Mouse (Mus musculus) v-Abl transformed pro-B cells (cell line): ENCODE measurements at regions not wholly inside any gene's neighbourhood (a gene's known extent, or its start where the extent isn't known, plus 50 kb on each side); places are given as distances from the start of the nearest gene placed in this dataset.

Experiments used
- in situ Hi-C, 2 experiments: fragments of 400-800 bp; cut with MboI; formaldehyde crosslinking; loops; one replicate each; pipeline ENCODE4 v1.15.1; 2025; ENCODE audit not compliant: unreplicated experiment in 2 of 2

GRCm38 (mm10) chr9:52251455-52251854, 83.1 kb upstream of the Zc3h12c start:
- in situ Hi-C loops, result no loop called here

- in situ Hi-C loops, result no loop called here
Measured at GRCm38 (mm10) chr9:52246712-52247111, 78.3 kb upstream of the Zc3h12c start.

GRCm38 (mm10) chr9:52244081-52244480, 75.7 kb upstream of the Zc3h12c start:
- in situ Hi-C loops, result no loop called here

- in situ Hi-C loops, result no loop called here
Measured at GRCm38 (mm10) chr9:52243032-52243431, 74.7 kb upstream of the Zc3h12c start.

- in situ Hi-C loops, result no loop called here
Measured at GRCm38 (mm10) chr9:52241577-52241976, 73.2 kb upstream of the Zc3h12c start.

- in situ Hi-C loops, result no loop called here
Measured at GRCm38 (mm10) chr9:52240585-52241320, 72.4 kb upstream of the Zc3h12c start.

GRCm38 (mm10) chr9:52234775-52235174, 66.4 kb upstream of the Zc3h12c start:
- in situ Hi-C loops, result no loop called here

- in situ Hi-C loops, result no loop called here
Measured at GRCm38 (mm10) chr9:52229589-52229988, 61.2 kb upstream of the Zc3h12c start.

GRCm38 (mm10) chr9:52225646-52226045, 57.3 kb upstream of the Zc3h12c start:
- in situ Hi-C loops, result no loop called here

- in situ Hi-C loops, result no loop called here
Measured at GRCm38 (mm10) chr9:52223509-52224113, 55.2 kb upstream of the Zc3h12c start.
